Mouse (Mus musculus): Measurements from ENCODE around the gene Mr1.

- no peak for TF ChIP-seq POLR2A (IDR thresholded peaks at IDR 0.05; ENCODE audit: insufficient read length, low read depth)
- TF ChIP-seq E2F4 (IDR thresholded peaks at IDR 0.05; ENCODE audit: insufficient read depth) = no peak
- no peak for TF ChIP-seq TCF3 (IDR thresholded peaks at IDR 0.05; ENCODE audit: insufficient read length, low read depth)
- TF ChIP-seq SRF (IDR thresholded peaks at IDR 0.05; ENCODE audit: control insufficient read depth, insufficient read length, low read depth) = no peak
- TF ChIP-seq CEBPB (IDR thresholded peaks at IDR 0.05; ENCODE audit: insufficient read depth, poor library complexity, severe bottlenecking) = no peak
- TF ChIP-seq REST (IDR thresholded peaks at IDR 0.05; ENCODE audit: insufficient read depth, insufficient read length) = no peak
- TF ChIP-seq MYOD1 (IDR thresholded peaks at IDR 0.05; ENCODE audit: control insufficient read depth in 1 of 3, insufficient read length in 2 of 3, low read depth in 2 of 3) = no peak
- no peak for TF ChIP-seq POLR2AphosphoS2 (IDR thresholded peaks at IDR 0.05; ENCODE audit: insufficient read length, low read depth)
Measured at GRCm38 (mm10) chr1:155147228-155147627, 614 bp upstream of the Mr1 start.
